Mouse (Mus musculus): Measurements from ENCODE around the gene Cactin. TPM values are rescaled to one million over a fixed set of nuclear protein-coding genes. Genes with fewer than 3 reads are reported as not detected.
A peak's percentile ranks its signal among the peaks of the same experiment; 100 is the strongest.

Cactin gene
- total RNA-seq (2015; ENCODE audit: low replicate concordance) (8.3 and 10.5 TPM in 2 replicates), total RNA-seq (2017; ENCODE audit: low replicate concordance) (24.7 and 47.1 TPM in 2 replicates)

- peak; percentile 84 for ATAC-seq (replicated peaks; ENCODE audit: low FRiP score, poor library complexity, severe bottlenecking)
These were observed at the start of gene Cactin for GRCm38 (mm10) chr10:81320550-81321347. Cactin (plus strand) TSS chr10:81321103.

- ATAC-seq (replicated peaks; ENCODE audit: low FRiP score, poor library complexity, severe bottlenecking): no peak
These were observed 48.5 kb upstream of the Cactin start for GRCm38 (mm10) chr10:81272356-81272755.

- ATAC-seq (replicated peaks; ENCODE audit: low FRiP score, poor library complexity, severe bottlenecking): no peak
These were observed 47.1 kb upstream of the Cactin start for GRCm38 (mm10) chr10:81273842-81274241.

GRCm38 (mm10) chr10:81277676-81278075, 43.2 kb upstream of the Cactin start:
- ATAC-seq (replicated peaks; ENCODE audit: low FRiP score, poor library complexity, severe bottlenecking): no peak

GRCm38 (mm10) chr10:81279496-81279895, 41.4 kb upstream of the Cactin start:
- no peak for ATAC-seq (replicated peaks; ENCODE audit: low FRiP score, poor library complexity, severe bottlenecking)

GRCm38 (mm10) chr10:81284189-81284588, 36.7 kb upstream of the Cactin start:
- no peak for ATAC-seq (replicated peaks; ENCODE audit: low FRiP score, poor library complexity, severe bottlenecking)

- ATAC-seq (replicated peaks; ENCODE audit: low FRiP score, poor library complexity, severe bottlenecking): no peak
These were observed 36.2 kb upstream of the Cactin start for GRCm38 (mm10) chr10:81284719-81285118.

GRCm38 (mm10) chr10:81285694-81286450, 35.0 kb upstream of the Cactin start:
- ATAC-seq (replicated peaks; ENCODE audit: low FRiP score, poor library complexity, severe bottlenecking): peak; percentile 64

GRCm38 (mm10) chr10:81286586-81286985, 34.3 kb upstream of the Cactin start:
- no peak for ATAC-seq (replicated peaks; ENCODE audit: low FRiP score, poor library complexity, severe bottlenecking)

- ATAC-seq (replicated peaks; ENCODE audit: low FRiP score, poor library complexity, severe bottlenecking): no peak
These were observed 33.3 kb upstream of the Cactin start for GRCm38 (mm10) chr10:81287513-81288157.

GRCm38 (mm10) chr10:81288601-81289000, 32.3 kb upstream of the Cactin start:
- ATAC-seq (replicated peaks; ENCODE audit: low FRiP score, poor library complexity, severe bottlenecking): no peak

GRCm38 (mm10) chr10:81289278-81289677, 31.6 kb upstream of the Cactin start:
- ATAC-seq (replicated peaks; ENCODE audit: low FRiP score, poor library complexity, severe bottlenecking): no peak

- no peak for ATAC-seq (replicated peaks; ENCODE audit: low FRiP score, poor library complexity, severe bottlenecking)
These were observed 31.1 kb upstream of the Cactin start for GRCm38 (mm10) chr10:81289811-81290210.

- no peak for ATAC-seq (replicated peaks; ENCODE audit: low FRiP score, poor library complexity, severe bottlenecking)
These were observed 30.0 kb upstream of the Cactin start for GRCm38 (mm10) chr10:81290698-81291460.

- no peak for ATAC-seq (replicated peaks; ENCODE audit: low FRiP score, poor library complexity, severe bottlenecking)
These were observed 29.3 kb upstream of the Cactin start, which contains the start of gene Tjp3 for GRCm38 (mm10) chr10:81291511-81292104. Tjp3 (minus strand) TSS chr10:81291581.

- ATAC-seq (replicated peaks; ENCODE audit: low FRiP score, poor library complexity, severe bottlenecking): peak; percentile 86
These were observed 28.2 kb upstream of the Cactin start, which contains the start of gene Pip5k1c for GRCm38 (mm10) chr10:81292554-81293333. Pip5k1c (plus strand) TSS chr10:81292963.

- no peak for ATAC-seq (replicated peaks; ENCODE audit: low FRiP score, poor library complexity, severe bottlenecking)
These were observed 27.4 kb upstream of the Cactin start for GRCm38 (mm10) chr10:81293334-81294030.

- no peak for ATAC-seq (replicated peaks; ENCODE audit: low FRiP score, poor library complexity, severe bottlenecking)
These were observed 26.5 kb upstream of the Cactin start for GRCm38 (mm10) chr10:81294442-81294841.

Measured in erythroid progenitor cell, adult 5-6 weeks (primary cell).